Comparison of ENCODE assay signal across 27 mouse cellular contexts in the genomic region with DNA sequence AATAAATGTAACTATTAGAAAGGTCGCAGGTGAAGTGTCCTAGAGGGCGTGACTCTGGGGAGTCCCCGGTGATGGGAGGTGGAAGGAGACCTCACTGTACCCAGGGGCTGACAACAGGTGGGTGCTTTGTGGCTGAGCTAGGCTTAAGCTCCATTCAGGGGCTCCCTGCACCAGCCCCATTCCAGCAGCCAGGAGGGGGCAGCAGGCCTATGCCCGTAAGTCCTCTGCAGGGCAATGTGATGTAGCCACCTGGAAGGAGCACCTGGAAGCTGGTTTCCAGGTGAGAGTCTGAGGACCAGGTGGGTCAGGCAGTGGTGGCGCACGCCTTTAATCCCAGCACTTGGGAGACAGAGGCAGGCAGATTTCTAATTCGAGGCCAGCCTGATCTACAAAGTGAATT. TPM values are rescaled to one million over a fixed set of nuclear protein-coding genes. Genes with fewer than 3 reads are reported as not detected.
DNase-seq lines count a peak whose midpoint lies in the region; TF ChIP-seq lines count a peak whose summit lies in the region.
"Had no signal": no experiment of that assay in that cellular context is flagged by ENCODE, and none has a peak within 500 bp of the region (broad histone marks: within the 10 kb centered on the region; RNA-seq: fewer than 3 reads in every experiment).

No protein-coding gene starts in this region.

- H3K4me1 ChIP-seq in E14TG2a.4 (replicated peaks; ENCODE audit: low read depth, low read length): peaks cover 14% of the 10 kb centered on the region
- H3K4me1 ChIP-seq: embryonic facial prominence, embryonic 12.5 days; heart, embryonic 10.5 days; liver, embryonic 13.5 days; neural tube, embryonic 15.5 days had no signal

- H3K27me3 ChIP-seq in E14TG2a.4 (ENCODE audit: insufficient read depth, low read length): peaks cover 28% of the 10 kb centered on the region
- H3K27me3 ChIP-seq: liver, embryonic 13.5 days; neural tube, embryonic 15.5 days had no signal

- intact Hi-C loops in heart, postnatal 10 days (cut with DNase I): loop anchor here (2.0 kb wide), 1 partner anchor 45 kb away; no protein-coding TSS in a partner anchor
- intact Hi-C loops in heart, postnatal 36 days (cut with DNase I): loop anchor here (5.0 kb wide), 1 partner anchor 68 kb away; a partner anchor contains a TSS

- no peak overlapping the region; the same call in 1 of the 2 replicates for H3K4me3 ChIP-seq in E14TG2a.4 (replicated peaks; ENCODE audit: low read length)
- H3K4me3 ChIP-seq: embryonic facial prominence, embryonic 12.5 days; erythroblast, embryonic 14.5 days; heart, embryonic 10.5 days; hindbrain, embryonic 10.5 days; left cerebral cortex, adult 2 months; liver, embryonic 13.5 days; neural tube, embryonic 15.5 days had no signal

- no peaks in the 10 kb centered on the region for H3K9me3 ChIP-seq in E14TG2a.4 (ENCODE audit: low read length)
- H3K9me3 ChIP-seq: embryonic facial prominence, embryonic 12.5 days; heart, embryonic 10.5 days; hindbrain, embryonic 10.5 days; liver, embryonic 13.5 days; neural tube, embryonic 15.5 days had no signal

- no peak for TF ChIP-seq POLR2A in brain, embryonic 14.5 days (IDR thresholded peaks at IDR 0.05; ENCODE audit: borderline replicate concordance, extremely low read depth, insufficient read depth, insufficient read length, poor library complexity, severe bottlenecking)

- peak; percentile 22 to 26 for DNase-seq in heart, postnatal 10 days
- DNase-seq in heart, postnatal 36 days: no peak
- peak; percentile 16 to 32 for DNase-seq in kidney, postnatal 4 days
- no peak for DNase-seq in kidney, postnatal 25 days
- no peak for DNase-seq in brain, embryonic 14.5 days (ENCODE audit: low read depth)
- no peak for DNase-seq in frontal cortex, adult 2 months (ENCODE audit: extremely low spot score in 1 of 2, low spot score in 1 of 2)
- DNase-seq: adrenal gland, adult 2 months; B cell, adult 2 months; cerebellum, adult 9-10 months; layer of hippocampus, adult 9-11 months; left cerebral cortex, postnatal 4 days; liver, embryonic 13.5 days; lung, postnatal 10 days; midbrain, embryonic 14.5 days; thymus, postnatal 36 days had no signal

- no peaks in the 10 kb centered on the region for H3K36me3 ChIP-seq in E14TG2a.4 (ENCODE audit: insufficient read depth, low read length)
- H3K36me3 ChIP-seq: embryonic facial prominence, embryonic 12.5 days; heart, embryonic 10.5 days; hindbrain, embryonic 10.5 days; liver, embryonic 13.5 days; neural tube, embryonic 15.5 days had no signal

- peak; percentile 14; the same call in 1 of the 2 replicates for TF ChIP-seq CTCF in E14TG2a.4 (conservative IDR thresholded peaks at IDR 0.05; ENCODE audit: low read length)
- TF ChIP-seq CTCF in brain, embryonic 14.5 days (IDR thresholded peaks at IDR 0.05; ENCODE audit: borderline replicate concordance, extremely low read depth, insufficient read depth, insufficient read length): 0 out of 2 replicates have a peak, but pooled peaks have one; percentile 6

RNA-seq across cellular contexts. Expression of a gene that starts 1.1 kb away (rescaled TPM):
- total RNA-seq in heart, postnatal 10 days (2021): not detected
- not detected for total RNA-seq in heart, postnatal 36 days (2021)
- polyA plus RNA-seq in brain, embryonic 14.5 days (2012; rRNA removed): not detected in 2 replicates
- polyA plus RNA-seq in frontal cortex, adult 2 months (2012; rRNA removed): 0.04 TPM in 1 of 2 replicates, not detected in the other
- total RNA-seq: common myeloid progenitor, adult 5-6 weeks; gastrocnemius, postnatal 4 days; left cerebral cortex, adult 2 months; left cerebral cortex, postnatal 4 days; megakaryocyte, adult 5-6 weeks had no signal
- polyA plus RNA-seq: embryonic facial prominence, embryonic 12.5 days; erythroblast, embryonic 14.5 days; forebrain, embryonic 14.5 days; heart, embryonic 10.5 days; hindbrain, embryonic 10.5 days; kidney, embryonic 16.5 days; liver, embryonic 13.5 days; midbrain, embryonic 14.5 days; neural tube, embryonic 15.5 days had no signal

RNA-seq across cellular contexts. Expression of a gene that starts 18.5 kb away (rescaled TPM):
- not detected for total RNA-seq in heart, postnatal 10 days (2021)
- under 1 TPM in 1 of 2 experiments, not detected in 1; 0.39 TPM for total RNA-seq in heart, postnatal 36 days (2021)
- polyA plus RNA-seq in brain, embryonic 14.5 days (2012; rRNA removed): 96.9 and 102 TPM in 2 replicates
- 326 and 363 TPM in 2 replicates for polyA plus RNA-seq in frontal cortex, adult 2 months (2012; rRNA removed)
- total RNA-seq: common myeloid progenitor, adult 5-6 weeks; gastrocnemius, postnatal 4 days; megakaryocyte, adult 5-6 weeks had no signal
- polyA plus RNA-seq: erythroblast, embryonic 14.5 days had no signal

RNA-seq across cellular contexts. Expression of a gene that starts 43.6 kb away (rescaled TPM):
- 1 to 10 TPM; 4.5 to 4.6 TPM for total RNA-seq in heart, postnatal 10 days (2021)
- total RNA-seq in heart, postnatal 36 days (2021): 1 to 10 TPM; 1.9 to 2.9 TPM
- 9.2 and 12.4 TPM in 2 replicates for polyA plus RNA-seq in brain, embryonic 14.5 days (2012; rRNA removed)
- 18.3 and 21.6 TPM in 2 replicates for polyA plus RNA-seq in frontal cortex, adult 2 months (2012; rRNA removed)
- total RNA-seq: common myeloid progenitor, adult 5-6 weeks; megakaryocyte, adult 5-6 weeks had no signal
- polyA plus RNA-seq: erythroblast, embryonic 14.5 days had no signal

RNA-seq across cellular contexts. Expression of a gene that starts 58.9 kb away (rescaled TPM):
- total RNA-seq in heart, postnatal 10 days (2021): not detected
- not detected for total RNA-seq in heart, postnatal 36 days (2021)
- polyA plus RNA-seq in brain, embryonic 14.5 days (2012; rRNA removed): 1.1 and 1.5 TPM in 2 replicates
- polyA plus RNA-seq in frontal cortex, adult 2 months (2012; rRNA removed): 7.6 and 9.6 TPM in 2 replicates
- total RNA-seq: common myeloid progenitor, adult 5-6 weeks; megakaryocyte, adult 5-6 weeks had no signal
- polyA plus RNA-seq: adrenal gland, adult 2 months; erythroblast, embryonic 14.5 days; heart, embryonic 10.5 days; liver, embryonic 13.5 days had no signal

Comparison
In these comparisons a context has a peak if more than half of its experiments do, and no peak if none do; other contexts are left out.
1. DNase-seq: peak in heart, postnatal 10 days (2 of 2) and kidney, postnatal 4 days (2 of 2); none in heart, postnatal 36 days (0 of 2), kidney, postnatal 25 days (0 of 2), brain, embryonic 14.5 days (single experiment) and frontal cortex, adult 2 months (0 of 2).